Mouse (Mus musculus): ENCODE data around the gene Ldlrad1. TPM values are rescaled to one million over a fixed set of nuclear protein-coding genes. Genes with fewer than 3 reads are reported as not detected.

Ldlrad1 gene
- polyA plus RNA-seq, 1 experiment from 2014 or later, result not detected

GRCm38 (mm10) chr4:107211936-107212335 lies 3.0 kb downstream of the Ldlrad1 start:
- H3K4me3 ChIP-seq (replicated peaks), result no peak overlapping the region
- 66% methylated on average over 5 of the region's 5 CpGs for WGBS (ENCODE audit: insufficient replicate concordance)
- DNase-seq (no peak), ATAC-seq (ENCODE audit: low read depth) (no peak)
- H3K36me3 ChIP-seq, result no peaks in the 10 kb centered on the region
- no peaks in the 10 kb centered on the region for H3K9me3 ChIP-seq (replicated peaks)
- no peak overlapping the region for H3K27ac ChIP-seq
- H3K9ac ChIP-seq, result no peak overlapping the region
- no peaks in the 10 kb centered on the region for H3K27me3 ChIP-seq
- H3K4me1 ChIP-seq (replicated peaks), result peaks cover 27% of the 10 kb centered on the region
- no peak overlapping the region for H3K4me2 ChIP-seq

DNA sequence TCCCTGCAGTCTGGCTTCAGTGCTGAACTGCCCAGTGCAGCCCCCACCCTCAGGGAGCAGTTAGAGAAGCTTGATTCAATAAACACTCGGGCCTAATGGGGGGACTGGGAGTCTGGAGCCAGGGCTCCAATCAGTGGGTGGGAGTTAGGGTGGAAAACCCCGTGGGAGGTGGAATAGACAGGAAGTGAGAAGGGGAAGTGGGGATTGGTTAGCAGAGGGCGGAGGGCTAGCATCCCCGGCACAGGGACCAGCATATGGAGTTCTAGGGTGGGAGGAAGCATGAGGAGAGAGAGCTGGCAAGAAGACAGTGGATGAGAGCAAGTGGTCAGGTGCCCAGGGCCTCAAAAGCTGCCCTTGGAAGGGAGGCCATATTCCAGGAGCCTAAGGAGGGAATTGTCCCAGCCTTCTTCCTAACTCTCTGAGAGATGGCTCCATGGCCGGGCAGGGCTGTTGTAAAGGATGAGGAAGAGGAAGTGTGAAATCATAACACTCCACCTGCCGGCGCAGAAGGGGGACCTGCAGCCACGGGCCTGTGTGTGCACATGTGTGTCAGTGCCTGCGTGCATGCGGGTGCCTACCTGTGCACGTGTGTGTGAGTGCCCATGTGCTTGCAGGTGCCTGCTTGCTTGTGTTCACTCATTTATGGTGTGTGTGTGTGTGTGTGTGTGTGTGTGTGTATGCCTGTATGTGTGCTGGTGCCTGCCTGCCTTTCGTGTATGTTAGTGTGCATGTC lies 4.5 kb downstream of the Ldlrad1 start:
- ATAC-seq (ENCODE audit: low read depth) (no peak), DNase-seq (no peak)
- Histone ChIP-seq H3K27ac (no peak overlapping the region), H3K4me1 (replicated peaks) (peaks cover 42% of the 10 kb centered on the region), H3K4me2 (no peak overlapping the region), H3K27me3 (no peaks in the 10 kb centered on the region), H3K4me3 (replicated peaks) (no peak overlapping the region), H3K36me3 (no peaks in the 10 kb centered on the region), H3K9ac (no peak overlapping the region), H3K9me3 (replicated peaks) (no peaks in the 10 kb centered on the region)
- 56% methylated on average over 12 of the region's 12 CpGs for WGBS (ENCODE audit: insufficient replicate concordance)

GRCm38 (mm10) chr4:107217574-107217973 lies 8.6 kb downstream of the Ldlrad1 start:
- H3K4me1 ChIP-seq (replicated peaks), result peaks cover 51% of the 10 kb centered on the region
- H3K9me3 ChIP-seq (replicated peaks), result no peaks in the 10 kb centered on the region
- peak; percentile 86 for DNase-seq
- peak overlapping the region; percentile 52 for H3K4me2 ChIP-seq
- peak overlapping the region; percentile 60 for H3K9ac ChIP-seq
- peak overlapping the region; percentile 2; the same call in 1 of the 2 replicates for H3K4me3 ChIP-seq (replicated peaks)
- H3K27me3 ChIP-seq, result no peaks in the 10 kb centered on the region
- peak overlapping the region; percentile 81 for H3K27ac ChIP-seq
- WGBS (ENCODE audit: insufficient replicate concordance), result 19% methylated on average over 9 of the region's 9 CpGs
- ATAC-seq (ENCODE audit: low read depth), result peak; percentile 100
- no peaks in the 10 kb centered on the region for H3K36me3 ChIP-seq

GRCm38 (mm10) chr4:107221524-107221923 lies 12.5 kb downstream of the Ldlrad1 start:
- peaks cover 56% of the 10 kb centered on the region for H3K4me1 ChIP-seq (replicated peaks)
- ATAC-seq (ENCODE audit: low read depth) (no peak), DNase-seq (no peak)
- no peaks in the 10 kb centered on the region for H3K27me3 ChIP-seq
- H3K27ac ChIP-seq, result no peak overlapping the region; the same call in 1 of the 2 replicates
- H3K9me3 ChIP-seq (replicated peaks), result no peaks in the 10 kb centered on the region
- no peak overlapping the region for H3K4me2 ChIP-seq
- 79% methylated on average over 5 of the region's 5 CpGs for WGBS (ENCODE audit: insufficient replicate concordance)
- no peak overlapping the region for H3K4me3 ChIP-seq (replicated peaks)
- no peaks in the 10 kb centered on the region for H3K36me3 ChIP-seq
- 0 out of 2 replicates have a peak overlapping the region, but pooled peaks have one; percentile 3 for H3K9ac ChIP-seq

DNA sequence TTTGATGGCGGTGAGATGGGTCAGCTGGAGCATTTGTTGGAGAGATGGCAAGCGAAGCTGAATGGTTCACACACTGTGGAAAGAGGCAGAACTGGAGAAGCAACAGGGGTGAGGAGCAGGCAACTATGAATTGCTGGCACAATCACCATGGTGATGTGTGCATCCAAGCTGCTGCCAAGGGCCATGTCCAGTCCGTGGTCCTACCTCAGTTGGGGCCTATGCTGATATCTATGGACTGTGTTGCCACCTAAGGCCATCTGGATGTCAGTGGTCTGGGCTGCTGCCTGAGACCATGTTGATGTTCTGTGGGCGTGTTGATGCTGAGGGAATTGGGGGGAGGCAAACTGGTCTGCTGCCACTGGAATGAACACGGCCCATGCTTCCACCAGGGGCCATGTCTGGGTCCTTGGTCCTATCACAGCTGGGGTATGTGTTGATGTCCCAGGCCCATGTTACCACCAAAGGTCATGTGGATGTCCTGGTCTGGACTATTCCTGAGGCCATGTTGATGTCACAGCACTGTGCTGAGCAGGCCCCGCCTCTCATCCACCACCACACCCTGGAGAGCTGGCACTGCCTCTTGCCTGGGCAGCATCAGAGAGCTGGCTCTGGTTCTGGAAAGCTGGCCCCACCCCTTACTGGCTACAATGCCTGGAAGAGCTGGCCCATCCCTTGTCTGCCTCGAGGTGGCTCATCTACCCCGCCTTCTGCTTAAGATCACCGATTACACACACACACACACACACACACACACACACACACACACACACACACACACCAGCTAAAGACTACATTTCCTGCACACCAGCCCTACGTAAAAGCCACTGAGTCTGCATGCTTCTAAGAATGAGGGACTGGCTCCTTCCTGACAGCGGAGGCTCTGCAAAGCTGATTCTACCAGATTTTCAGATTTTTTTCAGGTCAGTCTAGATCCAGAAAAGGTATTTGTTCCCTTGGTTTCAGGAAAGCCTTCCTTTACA lies 14.5 kb downstream of the Ldlrad1 start:
- DNase-seq (no peak), ATAC-seq (ENCODE audit: low read depth) (peak; percentile 73)
- H3K9me3 ChIP-seq (replicated peaks), result no peaks in the 10 kb centered on the region
- no peak overlapping the region for H3K4me3 ChIP-seq (replicated peaks)
- H3K4me1 ChIP-seq (replicated peaks), result peaks cover 36% of the 10 kb centered on the region
- H3K27me3 ChIP-seq, result no peaks in the 10 kb centered on the region
- H3K4me2 ChIP-seq, result no peak overlapping the region
- H3K27ac ChIP-seq, result no peak overlapping the region
- no peak overlapping the region for H3K9ac ChIP-seq
- 60% methylated on average over 11 of the region's 11 CpGs for WGBS (ENCODE audit: insufficient replicate concordance)
- H3K36me3 ChIP-seq, result no peaks in the 10 kb centered on the region

DNA sequence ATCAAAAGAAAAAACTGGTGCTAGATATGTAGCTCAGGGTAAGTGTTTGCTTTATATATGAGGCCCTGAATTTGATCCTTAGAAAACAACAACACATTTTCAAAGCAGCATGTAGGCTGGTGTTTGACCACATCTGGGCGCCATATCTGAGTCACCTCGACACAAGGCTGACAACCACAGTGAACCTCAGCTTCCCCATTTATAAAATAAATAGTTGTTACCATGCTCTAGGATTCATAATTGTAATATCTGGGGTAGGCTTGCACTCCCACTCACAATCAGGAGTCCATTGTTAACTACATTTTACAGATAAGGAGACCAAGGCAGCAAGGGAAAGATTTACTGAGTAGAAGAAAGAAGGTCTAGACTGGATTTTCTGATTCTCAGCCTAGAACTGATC lies 17.3 kb downstream of the Ldlrad1 start:
- 35% methylated on average over 2 of the region's 2 CpGs for WGBS (ENCODE audit: insufficient replicate concordance)
- no peak for DNase-seq
- Histone ChIP-seq H3K4me3 (replicated peaks) (no peak overlapping the region), H3K27me3 (no peaks in the 10 kb centered on the region), H3K4me1 (replicated peaks) (peaks cover 18% of the 10 kb centered on the region), H3K36me3 (no peaks in the 10 kb centered on the region), H3K4me2 (no peak overlapping the region), H3K9me3 (replicated peaks) (no peaks in the 10 kb centered on the region), H3K27ac (no peak overlapping the region), H3K9ac (no peak overlapping the region)
- no peak for ATAC-seq (ENCODE audit: low read depth)

- no peak overlapping the region for H3K9ac ChIP-seq
- no peak overlapping the region for H3K27ac ChIP-seq
- no peaks in the 10 kb centered on the region for H3K9me3 ChIP-seq (replicated peaks)
- H3K4me3 ChIP-seq (replicated peaks), result no peak overlapping the region
- no peaks in the 10 kb centered on the region for H3K27me3 ChIP-seq
- H3K36me3 ChIP-seq, result peaks cover 39% of the 10 kb centered on the region
- WGBS (ENCODE audit: insufficient replicate concordance), result 72% methylated on average over 3 of the region's 3 CpGs
- no peak overlapping the region for H3K4me2 ChIP-seq
- DNase-seq (no peak), ATAC-seq (ENCODE audit: low read depth) (no peak)
- peaks cover 10% of the 10 kb centered on the region for H3K4me1 ChIP-seq (replicated peaks)
These were observed 23.2 kb downstream of the Ldlrad1 start for GRCm38 (mm10) chr4:107232219-107232618.

DNA sequence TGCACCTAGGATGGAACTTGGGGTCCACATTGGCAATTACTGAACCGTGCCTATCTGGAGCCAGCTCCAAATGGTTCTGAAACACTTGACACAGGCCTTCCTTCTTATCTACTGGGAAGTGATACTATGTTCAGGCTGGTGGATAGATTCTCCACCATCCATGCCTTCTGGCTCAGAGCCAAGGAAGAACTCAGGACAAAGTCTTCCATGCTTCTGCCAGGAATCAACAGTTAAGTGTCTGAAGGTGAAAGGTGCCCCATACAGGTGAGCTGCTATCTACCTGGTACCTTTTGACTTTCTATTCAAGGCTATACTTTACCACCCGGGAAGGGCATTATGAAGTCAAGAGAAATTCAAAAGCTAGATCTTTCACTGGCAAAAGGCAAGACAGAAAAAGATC lies 29.3 kb downstream of the Ldlrad1 start:
- Histone ChIP-seq H3K9me3 (replicated peaks) (no peaks in the 10 kb centered on the region), H3K36me3 (peaks cover 46% of the 10 kb centered on the region), H3K27me3 (no peaks in the 10 kb centered on the region), H3K27ac (no peak overlapping the region), H3K4me3 (replicated peaks) (no peak overlapping the region), H3K9ac (no peak overlapping the region), H3K4me1 (replicated peaks) (no peaks in the 10 kb centered on the region), H3K4me2 (no peak overlapping the region)
- no peak for DNase-seq
- WGBS (ENCODE audit: insufficient replicate concordance), result 81% methylated on average over 2 of the region's 2 CpGs
- ATAC-seq (ENCODE audit: low read depth), result no peak

- Histone ChIP-seq H3K4me3 (replicated peaks) (no peak overlapping the region), H3K27ac (no peak overlapping the region), H3K36me3 (peaks cover 31% of the 10 kb centered on the region), H3K4me1 (replicated peaks) (0 out of 2 replicates have a peak, but pooled peaks cover 3% of the 10 kb centered on the region), H3K27me3 (no peaks in the 10 kb centered on the region), H3K9me3 (replicated peaks) (no peaks in the 10 kb centered on the region), H3K9ac (no peak overlapping the region), H3K4me2 (no peak overlapping the region)
- 91% methylated on average over 6 of the region's 6 CpGs for WGBS (ENCODE audit: insufficient replicate concordance)
- no peak for DNase-seq
- no peak for ATAC-seq (ENCODE audit: low read depth)
These were observed 31.2 kb downstream of the Ldlrad1 start for GRCm38 (mm10) chr4:107240196-107240595.

- Histone ChIP-seq H3K27ac (no peak overlapping the region), H3K27me3 (no peaks in the 10 kb centered on the region), H3K9me3 (replicated peaks) (no peaks in the 10 kb centered on the region), H3K9ac (no peak overlapping the region), H3K4me2 (no peak overlapping the region), H3K36me3 (peaks cover 20% of the 10 kb centered on the region), H3K4me3 (replicated peaks) (no peak overlapping the region), H3K4me1 (replicated peaks) (peaks cover 15% of the 10 kb centered on the region)
- ATAC-seq (ENCODE audit: low read depth) (no peak), DNase-seq (no peak)
- 82% methylated on average over 6 of the region's 6 CpGs for WGBS (ENCODE audit: insufficient replicate concordance)
These were observed 34.7 kb downstream of the Ldlrad1 start for GRCm38 (mm10) chr4:107243365-107244333.
